Mouse (Mus musculus): ENCODE data around the gene Ints11.

DNA sequence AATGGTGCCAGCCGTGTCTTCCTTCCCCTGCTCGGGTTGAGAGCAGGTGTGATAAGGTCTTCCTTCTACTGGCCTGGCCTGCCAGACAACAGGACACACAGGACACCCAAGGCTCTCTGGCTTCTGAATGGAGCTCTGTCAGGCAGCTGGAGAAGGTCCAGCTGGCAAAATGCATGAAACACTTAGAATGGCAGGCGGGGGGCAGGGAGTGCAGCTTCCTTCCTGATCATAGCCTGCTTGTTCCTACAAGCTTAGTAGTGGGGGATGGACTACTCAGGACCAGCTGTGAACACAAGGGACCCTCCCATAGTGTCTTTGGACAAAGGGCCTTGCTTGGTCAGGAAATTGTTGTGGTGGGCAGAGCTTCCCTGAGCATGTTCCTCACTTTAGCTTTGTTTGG, 31.9 kb downstream of the Ints11 start:
- TF ChIP-seq CTCF (IDR thresholded peaks at IDR 0.05; ENCODE audit: low read depth) (no peak), EP300 (IDR thresholded peaks at IDR 0.05; ENCODE audit: low read depth) (no peak)

Measured in liver, embryonic 14.5 days (tissue).